Mouse (Mus musculus) cerebellum, adult 11-12 months (tissue): ENCODE measurements around the gene Slc48a1.

Source experiments
- DNase-seq: peaks from one replicate; pipeline ENCODE4 v3.0.0; 2022

Gene Slc48a1

DNA sequence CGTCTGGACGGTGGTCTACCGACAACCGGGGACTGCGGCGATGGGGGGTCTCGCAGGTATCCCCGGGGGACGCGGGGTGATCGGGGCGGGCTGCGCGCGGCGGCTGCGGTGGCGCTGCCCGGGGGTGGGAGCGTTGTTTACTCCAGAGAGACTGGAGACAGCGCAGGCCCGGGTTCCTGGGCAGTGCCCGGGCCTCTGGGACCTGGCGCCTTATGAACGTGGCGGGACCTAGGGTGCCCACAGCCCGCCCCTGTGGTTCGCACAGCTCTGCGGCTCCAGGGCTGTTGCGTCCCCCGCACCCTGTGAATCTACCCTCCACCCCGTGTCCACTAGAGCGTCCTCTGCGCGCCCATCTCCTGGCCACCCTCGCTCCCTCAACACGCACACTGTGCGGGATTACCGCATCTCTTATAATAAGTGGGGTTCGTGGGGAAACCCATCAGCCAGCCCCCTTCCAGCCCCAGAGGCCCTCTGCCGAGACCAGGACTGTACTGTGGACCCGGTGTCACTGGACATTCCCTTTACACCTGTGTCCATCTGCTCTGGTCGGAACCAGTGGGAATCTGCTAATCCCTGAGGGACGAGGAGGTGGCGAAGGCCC is 6.3 kb downstream of the Slc48a1 start:
- peak; percentile 61 for DNase-seq

DNA sequence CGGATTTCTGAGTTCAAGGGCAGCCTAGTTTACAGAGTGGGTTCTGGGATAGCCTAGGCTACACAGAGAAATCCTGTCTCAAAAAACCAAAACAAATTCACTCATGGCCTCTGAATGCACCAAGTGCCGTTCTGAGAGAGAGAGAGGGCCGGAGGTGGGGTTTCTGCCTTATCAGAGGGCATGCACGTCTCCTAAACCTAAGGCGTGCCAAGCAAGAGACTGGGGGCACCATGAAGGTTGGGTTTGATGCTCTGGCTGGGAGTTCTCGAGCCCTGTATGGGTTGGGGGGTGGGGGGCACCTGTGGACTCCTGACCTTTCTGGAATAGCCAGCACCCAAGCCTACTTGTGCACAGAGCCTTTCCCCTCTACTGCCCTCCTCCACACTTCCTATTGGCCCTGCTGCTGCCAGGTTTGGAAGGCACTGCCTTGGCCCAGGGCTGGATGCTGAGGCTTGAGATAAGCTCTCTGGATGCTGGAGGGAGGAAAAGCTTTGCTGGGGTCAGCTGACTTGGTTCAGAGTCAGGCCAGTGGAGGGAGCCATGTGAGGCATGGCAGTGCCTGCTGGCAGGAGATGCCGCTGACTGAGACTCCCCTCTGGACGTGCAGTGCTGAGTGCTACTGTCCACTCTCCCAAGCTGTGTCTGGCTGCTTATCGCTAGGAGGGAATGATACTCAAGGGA is 7.6 kb downstream of the Slc48a1 start:
- DNase-seq = peak; percentile 66

DNA sequence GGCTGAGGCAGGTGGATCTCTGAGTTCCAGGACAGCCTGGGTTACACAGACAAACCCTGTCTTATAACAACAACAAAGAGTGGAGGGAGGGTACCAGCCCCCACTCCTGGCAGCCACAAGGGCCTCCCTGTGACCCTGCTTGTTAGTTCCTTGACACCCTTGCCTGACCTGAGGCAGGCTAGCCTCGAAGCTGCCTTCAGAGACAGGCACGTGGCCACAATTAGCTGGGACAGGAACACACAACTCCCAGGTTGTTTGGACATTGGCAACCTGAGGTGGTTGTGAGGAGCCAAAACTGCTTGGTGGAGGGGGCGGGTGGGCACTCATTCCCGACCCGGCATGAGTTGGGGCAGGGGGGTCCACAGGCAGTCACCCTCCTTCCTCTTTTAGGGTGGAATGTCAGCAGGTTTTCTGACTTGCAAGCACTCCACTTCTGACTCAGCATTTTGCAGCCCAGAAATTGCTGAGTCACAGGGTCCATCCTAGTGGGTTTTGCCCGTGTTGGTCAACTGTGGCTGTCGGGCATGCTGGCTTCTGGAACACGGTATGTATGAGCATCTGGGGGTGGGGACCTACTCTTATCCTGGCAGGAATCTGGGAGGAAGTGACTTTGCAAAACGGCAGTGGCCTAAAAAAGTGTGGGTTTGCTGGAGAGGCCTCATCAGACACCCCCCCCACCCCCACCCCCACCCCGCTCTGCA is 8.2 kb downstream of the Slc48a1 start:
- DNase-seq = peak; percentile 52

DNA sequence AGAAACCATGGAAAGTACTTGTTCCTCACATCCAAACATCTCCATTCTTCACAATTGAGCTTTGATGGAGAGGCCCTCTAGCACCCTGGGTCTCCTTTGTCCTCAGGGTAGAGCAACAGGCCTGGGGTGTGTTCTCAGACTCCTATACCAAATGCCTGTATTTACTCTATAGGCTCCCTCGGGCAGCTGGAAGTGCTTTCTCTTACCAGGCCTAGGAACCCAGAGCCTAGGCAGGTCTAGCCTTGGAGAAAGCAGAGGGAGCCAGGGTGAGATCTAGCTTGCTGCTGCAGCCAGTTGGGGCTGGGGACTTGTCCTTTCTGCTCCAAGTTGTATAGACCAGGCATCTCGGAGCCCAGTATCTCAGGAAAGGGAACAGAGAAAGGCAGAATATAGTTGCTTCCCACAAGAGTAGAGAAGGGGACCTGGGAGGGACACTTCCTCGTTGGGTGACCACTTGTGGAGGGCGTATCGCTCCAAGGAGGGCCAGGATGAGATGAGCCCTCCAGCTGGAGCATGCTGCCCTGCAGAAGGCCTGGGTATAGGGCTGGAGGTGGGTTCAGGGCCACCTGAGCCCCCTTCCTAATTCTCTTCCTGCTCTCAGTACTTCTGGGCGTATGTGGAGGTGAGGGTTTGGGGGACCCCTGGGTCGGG is 9.0 kb downstream of the Slc48a1 start:
- DNase-seq = no peak

DNA sequence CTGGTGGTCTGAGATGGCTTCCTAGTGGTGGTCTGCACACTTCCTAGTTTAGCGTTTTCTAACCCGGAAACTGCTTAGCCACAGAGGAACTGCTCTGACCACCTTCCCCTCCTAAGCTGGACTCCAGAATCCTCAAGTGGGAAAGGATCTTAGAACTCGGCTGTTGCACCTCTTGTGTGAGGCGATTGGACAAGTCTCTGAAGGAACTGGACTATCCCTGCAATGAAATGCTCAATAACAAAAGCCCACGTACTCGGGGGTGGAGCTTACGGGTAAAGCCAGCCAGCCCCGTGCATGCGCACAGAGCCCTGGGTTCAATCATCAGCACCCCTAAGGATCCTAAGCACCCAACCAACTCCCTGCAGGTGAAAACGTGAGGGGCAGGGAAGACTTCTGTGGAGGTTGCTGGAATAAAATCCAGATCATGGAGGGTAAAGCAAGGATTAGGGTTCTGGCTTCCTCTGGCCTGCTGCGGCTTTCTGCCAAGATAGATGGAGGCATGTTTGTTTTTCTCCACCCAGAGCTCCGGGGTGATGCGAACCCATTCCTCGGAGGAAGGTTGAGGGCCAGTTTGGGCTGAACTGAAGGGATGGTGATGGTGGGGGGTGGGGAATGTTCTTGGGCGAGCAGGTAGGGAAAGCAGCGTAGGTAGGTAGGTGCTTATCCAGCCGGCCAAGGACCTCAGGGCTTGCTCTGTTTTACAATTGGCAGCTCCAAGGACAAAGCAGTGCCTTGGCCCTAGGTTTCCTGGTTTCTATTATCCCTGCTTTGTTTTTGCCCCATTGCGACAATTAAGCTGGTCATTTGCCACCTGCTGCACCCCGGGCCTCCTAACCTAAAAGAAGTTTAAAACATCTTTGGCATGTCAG is 9.7 kb downstream of the Slc48a1 start:
- DNase-seq = peak; percentile 46

DNA sequence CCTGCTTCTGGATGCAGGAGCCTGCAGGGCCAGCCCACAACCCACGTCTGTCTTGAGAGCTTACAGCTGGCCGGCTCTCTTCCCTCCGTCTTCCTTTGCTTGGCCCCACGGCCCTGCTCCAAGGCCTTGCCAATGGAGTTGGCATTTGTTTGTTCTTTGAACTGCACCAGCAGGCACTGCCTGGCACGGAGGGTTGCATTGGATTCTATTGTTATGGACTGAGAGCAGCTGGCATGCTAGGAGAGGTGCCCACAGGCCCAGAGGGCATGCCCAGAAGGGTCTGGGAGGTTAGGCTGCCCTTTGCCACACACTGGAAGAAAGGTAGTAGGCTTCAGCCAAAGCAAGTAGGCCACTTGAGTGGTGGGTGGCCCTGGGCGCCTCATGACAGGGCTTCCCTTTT is 10.5 kb downstream of the Slc48a1 start:
- DNase-seq = peak; percentile 87

DNA sequence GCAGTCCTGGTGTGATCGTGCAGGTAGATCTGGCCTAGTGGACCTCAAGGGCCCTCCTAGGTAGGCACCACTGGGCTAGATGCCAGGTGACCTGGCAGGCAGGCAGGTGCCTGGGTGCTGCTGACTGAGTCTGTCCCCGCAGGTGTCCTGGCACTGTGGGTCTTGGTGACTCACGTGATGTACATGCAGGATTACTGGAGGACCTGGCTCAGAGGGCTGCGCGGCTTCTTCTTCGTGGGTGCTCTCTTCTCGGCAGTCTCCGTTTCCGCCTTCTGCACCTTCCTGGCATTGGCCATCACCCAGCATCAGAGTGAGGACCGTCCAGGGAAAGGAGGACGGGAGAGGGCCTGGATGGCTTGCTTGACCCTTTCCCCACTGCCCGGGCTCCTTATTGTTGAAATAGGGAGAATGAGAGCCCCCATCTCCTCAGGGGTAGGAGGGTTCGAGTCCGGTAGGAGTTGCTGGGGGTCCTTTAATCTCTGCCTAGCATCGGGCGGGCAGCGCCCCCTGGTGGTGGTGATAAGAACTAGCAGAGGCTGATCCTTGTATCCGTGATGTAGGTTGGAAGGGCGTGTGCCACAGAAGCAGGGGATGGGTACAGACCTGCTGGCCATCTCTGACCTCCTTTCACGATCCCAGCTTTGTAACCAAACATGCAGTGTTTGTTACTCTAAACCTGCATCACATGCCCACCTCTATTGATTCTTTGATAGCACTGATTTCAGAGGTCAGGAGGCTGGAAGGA is 11.6 kb downstream of the Slc48a1 start:
- DNase-seq = peak; percentile 88

DNA sequence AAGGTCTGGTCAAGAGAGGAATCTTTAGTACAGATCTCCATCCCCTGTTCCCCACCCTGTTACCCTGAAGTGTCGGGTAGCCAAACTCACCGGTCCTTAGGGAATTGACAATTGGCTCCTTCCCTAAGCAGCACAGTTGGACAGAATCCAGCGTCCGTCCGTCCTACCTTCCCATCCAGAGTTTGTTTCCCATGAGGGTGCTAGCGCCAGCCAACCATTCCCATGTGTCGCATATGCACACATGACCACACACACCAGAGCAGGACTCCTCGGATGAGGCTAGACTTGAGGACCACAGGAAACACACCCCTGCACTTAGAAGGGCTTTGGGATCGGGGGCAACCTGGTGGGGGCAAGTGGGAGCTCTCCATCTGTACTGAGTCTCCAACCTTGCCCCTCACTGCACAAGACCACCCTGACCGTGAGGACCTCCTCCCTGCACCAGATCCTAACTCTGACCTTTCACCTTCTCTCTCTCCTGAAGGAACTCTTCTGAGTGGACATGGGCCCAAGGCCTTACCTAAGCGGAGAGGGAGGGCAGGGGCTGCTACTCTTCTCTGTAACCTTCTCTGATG is 12.9 kb downstream of the Slc48a1 start:
- DNase-seq = peak; percentile 49

DNA sequence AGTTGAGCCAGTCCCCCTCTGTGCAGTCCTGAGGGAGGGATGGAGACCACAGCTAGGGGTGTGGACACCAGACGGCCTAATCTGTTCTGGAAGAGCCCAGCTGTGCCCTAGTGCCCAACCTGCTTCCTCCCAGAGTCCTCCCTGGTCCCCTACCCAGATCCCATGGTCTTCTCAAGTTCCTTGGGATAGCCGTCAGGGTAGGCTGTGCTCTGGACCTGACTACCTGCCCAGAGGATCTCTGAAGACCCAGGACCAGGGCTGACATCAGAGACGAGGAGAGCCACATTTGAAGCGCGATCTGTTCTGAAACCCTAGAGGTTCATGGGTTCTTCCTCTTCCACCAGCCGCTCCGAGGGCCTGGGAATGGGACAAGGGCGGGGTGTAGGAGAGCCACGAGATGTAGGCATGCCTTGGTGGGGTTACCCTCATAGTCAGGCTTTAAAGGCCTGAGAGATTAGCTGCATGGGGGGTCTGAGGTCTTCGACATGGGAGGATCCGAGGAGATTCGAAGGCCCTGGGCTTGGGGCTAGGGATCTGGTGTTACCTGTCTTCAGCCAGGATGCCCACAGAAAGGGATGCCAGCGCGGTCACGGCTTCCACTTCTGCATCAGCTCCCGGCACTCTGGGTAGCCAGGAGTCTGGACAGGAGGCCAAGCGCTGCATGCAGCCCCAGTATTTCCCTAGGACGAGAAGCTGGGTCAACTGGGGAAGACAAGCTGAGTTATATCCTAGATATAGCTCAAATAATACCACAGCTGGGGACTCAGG is 15.2 kb downstream of the Slc48a1 start:
- DNase-seq = peak; percentile 17

DNA sequence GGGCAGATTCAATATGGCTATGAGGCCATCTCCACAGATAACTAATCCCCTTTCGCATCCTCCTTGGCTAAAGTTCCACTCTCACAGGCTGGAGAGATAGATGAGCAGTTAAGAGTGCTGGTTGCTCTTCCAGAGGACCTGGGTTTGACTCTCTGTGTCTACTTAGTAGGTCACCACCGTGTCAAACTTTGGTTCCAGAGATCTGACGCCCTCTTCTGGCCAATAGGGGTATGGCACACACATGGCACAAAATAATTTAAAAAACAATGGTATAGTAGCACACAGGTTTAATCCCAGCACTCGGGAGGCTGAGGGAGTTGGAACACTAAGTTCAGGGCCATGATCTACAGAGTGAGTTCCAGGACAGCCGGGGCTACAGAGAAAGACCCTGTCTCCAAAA is 15.9 kb downstream of the Slc48a1 start:
- peak; percentile 8 for DNase-seq

DNA sequence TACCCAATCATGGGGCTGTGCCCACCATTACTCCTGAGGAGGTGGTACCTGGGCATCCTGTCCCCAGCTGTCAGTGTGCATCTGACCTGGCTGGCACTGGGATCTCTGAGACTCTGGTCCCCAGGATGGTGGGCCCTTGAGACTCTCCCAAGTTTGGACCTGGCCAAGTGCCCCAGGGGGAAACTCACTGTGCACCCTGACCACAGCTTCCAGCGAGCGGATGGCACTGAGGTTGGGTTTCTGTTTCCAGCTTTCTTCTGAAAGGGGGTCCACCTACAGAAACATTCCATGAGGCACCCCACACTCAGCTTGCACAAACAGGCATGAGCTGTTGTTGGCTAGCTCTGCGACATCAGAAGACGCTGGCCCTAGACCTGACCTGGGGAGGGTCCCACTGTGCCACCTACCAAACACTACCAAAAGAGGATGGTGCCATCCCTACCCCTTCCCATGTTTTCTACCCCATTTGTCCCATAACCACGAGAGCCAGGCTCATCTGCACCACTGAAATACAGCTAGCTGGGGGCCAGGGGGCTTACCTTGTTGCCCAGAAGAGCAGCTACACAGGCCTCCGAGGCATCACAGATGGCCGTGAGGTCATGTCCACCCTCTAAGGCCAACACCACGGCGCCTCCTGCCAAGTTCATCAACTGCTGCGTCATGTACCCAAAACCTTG is 17.4 kb downstream of the Slc48a1 start:
- DNase-seq = peak; percentile 23

DNA sequence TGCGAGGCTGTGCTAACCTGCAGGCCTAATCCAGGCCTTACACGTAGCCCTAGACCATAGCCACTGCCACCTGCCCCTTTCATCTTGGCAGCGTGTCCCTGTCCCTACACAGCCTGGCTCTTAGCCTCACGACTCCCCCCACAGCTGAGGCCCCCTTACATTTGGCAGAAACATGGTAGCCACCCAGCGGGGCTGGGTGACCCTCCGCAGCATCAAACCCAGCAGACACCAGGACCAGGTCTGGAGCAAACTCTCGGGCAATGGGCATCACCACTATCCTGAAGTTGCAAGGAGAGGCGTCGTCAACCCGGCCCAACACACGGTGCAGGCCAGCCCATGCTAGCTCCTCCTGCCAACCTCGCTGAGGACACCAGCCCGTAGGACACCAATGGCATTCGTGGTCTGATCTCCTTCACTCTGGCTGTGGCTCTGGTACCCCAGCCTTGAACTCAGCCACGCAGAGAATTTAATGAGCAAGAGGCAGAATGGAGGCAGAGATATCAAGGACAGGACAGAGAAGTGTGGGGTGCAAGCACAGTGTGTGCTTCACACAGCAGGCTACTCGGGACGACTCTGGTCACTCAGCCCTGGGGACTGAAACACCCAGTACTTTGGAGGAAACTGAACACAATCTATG is 18.5 kb downstream of the Slc48a1 start:
- DNase-seq = peak; percentile 19

DNA sequence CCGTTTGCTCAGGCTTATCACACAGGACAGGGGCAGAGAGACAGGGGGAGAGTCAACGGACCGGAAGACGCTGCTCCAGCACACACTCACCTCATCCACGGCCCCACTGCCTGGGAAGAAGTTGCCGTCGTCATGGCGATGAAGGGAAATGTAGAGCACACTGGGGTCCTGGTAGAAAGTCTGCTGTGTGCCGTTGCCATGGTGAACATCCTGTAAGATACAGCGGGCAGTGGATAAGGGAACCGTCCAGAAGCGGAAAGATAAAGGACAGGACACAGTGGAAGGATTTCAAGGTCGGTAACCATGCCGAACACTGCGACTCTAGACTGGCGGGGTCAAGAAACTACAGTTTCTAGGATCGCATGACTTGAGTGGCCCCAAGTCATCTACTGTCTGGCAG is 19.8 kb downstream of the Slc48a1 start:
- no peak for DNase-seq

DNA sequence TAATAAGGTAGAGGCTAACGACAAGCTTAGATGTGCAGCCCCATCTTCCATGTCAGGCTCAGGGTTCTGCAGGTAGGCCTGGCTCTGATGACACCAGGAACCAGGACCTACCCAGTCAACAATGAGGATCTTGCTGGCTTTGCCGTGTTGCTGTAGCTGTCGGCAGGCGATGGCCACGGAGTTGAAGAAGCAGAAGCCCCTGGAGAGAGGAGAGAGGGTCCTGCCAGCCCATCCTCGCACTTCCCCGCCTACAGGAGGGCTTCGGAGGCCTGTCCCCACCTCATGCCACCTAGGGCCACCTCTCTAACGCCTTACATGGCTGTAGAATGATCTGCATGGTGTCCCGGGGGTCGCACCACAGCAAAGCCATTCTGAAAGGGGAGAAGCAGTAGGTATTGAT is 21.1 kb downstream of the Slc48a1 start:
- DNase-seq = no peak

DNA sequence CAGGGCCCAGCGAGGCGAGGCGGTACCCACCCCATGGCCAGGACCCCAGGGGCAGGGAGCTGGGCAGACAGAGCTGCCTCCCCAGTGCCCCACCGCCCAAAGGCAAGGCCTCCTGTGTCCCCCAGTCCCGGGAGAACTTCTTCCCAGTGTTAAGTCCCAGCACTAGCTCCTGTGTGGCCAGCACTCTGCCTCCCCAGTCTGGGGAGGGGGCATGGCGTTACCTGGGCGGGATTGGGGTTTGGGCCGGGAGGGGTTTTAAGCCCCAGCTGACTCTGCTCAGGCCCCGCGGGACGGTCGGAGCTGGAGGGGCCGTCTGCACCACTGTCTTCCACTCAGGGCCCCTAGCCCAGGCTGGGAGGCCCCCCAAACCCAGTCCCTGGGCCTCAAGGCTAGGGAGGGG is 22.5 kb downstream of the Slc48a1 start:
- peak; percentile 10 for DNase-seq

DNA sequence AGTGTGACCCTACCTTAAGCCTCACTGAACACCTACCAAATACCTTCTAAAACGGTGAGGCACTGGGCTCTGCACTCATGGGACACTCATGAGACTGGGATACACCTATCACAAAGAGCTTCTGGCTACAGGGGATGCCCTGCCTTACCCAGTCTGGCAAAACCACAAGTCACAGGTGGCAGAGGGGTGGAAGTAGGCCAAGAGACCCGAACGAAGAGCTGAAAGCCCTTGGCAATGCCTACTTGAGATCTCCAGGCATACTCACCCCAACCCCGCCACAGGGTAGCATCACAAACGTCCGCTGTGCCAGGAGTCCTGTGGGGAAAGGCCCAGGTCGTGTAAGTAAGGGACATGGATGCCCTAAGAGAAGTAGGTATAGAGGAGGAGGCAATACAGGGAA is 23.5 kb downstream of the Slc48a1 start:
- no peak for DNase-seq

DNA sequence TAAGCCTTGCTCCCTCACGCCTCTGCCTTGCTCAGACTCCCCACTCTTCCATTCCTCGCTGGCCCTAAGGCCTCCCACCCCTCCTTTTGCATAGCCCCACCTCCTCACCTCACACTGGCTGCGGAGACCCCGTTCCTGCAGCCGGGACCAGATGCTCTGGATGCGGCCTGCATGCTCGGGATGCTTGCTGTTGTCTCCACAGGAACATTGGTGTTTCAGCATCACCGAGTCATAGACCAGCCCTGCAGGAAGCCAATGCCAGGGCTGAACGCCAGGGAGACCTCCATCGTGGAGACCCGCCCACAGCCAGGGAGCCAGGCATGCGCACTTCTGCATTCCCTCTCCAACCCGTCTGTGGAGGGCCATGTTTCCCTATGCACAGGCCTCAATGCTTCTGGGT is 24.3 kb downstream of the Slc48a1 start:
- no peak for DNase-seq

DNA sequence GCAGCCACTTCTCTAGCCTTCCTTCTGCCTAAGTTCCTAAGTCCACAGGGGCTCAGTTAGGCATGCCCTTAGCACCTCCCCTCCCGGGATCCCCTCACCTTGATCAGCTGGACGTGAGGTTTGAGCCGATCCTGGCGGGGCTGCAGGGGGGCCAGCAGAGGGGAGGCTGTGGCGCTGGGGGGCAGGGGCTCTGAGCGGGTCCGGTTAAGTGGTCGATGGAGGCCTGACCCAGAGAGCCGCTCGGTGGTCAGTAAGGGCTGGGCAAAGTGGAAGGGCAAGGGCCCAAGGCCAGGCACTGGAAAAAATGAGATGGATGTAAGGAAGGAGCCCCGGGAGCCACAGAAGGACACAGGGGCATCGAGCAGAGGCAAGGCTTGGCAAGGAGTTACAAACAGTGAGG is 29.5 kb downstream of the Slc48a1 start:
- DNase-seq = no peak

DNA sequence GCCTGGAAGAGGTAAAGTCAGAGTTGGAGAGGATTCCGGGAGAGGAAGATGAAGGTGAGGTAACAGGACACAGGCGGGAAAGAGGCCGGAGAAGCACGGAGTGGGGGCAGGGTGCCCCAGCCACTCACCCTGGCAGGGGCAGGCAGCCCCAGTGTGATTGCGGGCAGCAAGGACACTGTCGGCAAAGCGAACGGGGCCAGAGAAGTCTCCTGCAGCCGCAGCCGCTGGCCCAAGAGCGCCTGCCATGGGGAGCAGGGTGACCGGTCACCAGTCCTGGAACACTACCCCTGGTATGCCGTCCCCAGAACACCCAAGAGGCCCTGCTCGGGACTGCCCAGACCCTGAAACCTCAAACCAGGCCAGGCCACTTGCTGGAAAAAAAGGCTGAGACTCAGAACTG is 30.2 kb downstream of the Slc48a1 start:
- no peak for DNase-seq

DNA sequence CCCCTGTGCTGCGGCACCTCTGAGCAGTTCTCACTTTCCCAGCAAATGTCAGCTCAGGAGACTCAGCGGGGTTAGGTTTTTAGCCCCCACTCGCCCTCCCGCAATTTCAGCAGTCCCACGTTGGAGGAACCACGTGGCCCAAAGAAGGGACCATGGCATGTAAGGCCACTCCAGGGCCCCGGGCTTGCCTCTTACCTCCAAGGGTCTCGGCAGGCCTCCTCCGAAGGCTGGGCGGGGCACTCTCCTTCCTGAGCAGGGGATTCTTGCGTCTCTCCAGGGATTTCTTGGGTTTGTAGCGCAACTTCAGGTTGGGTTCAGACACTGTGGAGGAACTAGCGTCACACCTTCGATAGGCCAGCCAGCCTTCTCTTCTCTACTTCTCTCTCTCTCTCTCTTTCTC is 30.9 kb downstream of the Slc48a1 start:
- DNase-seq = no peak
